Mouse (Mus musculus): Measurements from ENCODE around the gene Btn2a2.
A peak's percentile ranks its signal among the peaks of the same experiment; 100 is the strongest.

Gene Btn2a2

GRCm38 (mm10) chr13:23521703-23522102 lies 33.0 kb upstream of the Btn2a2 start:
- DNase-seq, result peak; percentile 75 to 84

GRCm38 (mm10) chr13:23519416-23519815 lies 30.8 kb upstream of the Btn2a2 start:
- peak; percentile 81 for DNase-seq

DNA sequence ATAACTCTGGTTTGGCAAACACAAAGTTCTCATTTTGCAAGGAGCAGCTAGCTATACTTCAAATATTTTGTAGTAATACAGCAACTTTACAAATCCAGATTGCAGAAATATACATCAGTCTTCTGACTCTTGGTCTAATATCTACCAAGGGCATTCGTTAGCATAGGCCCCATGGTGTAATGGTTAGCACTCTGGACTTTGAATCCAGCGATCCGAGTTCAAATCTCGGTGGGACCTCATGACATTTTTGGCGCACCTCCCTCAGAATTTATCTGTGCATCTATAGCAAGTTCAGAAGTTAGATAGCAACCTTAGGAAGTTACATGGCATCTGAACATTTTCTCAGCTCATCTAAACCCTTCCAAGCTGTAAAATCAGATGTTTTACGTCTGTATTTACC lies 30.2 kb upstream of the Btn2a2 start:
- peak; percentile 77 to 84 for DNase-seq

DNA sequence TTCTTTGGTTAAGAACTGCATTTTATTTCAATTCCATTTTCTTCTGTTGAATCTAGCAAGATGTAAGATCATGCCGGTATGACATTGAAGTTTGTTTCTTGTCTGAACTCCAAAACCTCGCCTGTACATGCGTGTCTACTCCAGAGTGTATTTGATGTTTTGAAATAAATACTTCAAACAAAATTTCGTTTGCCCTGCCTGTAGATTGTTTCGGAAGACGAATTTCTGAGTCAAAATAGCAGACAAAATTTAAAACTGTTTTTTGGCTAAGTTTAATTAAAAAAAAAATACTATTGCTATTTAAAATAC lies 29.6 kb upstream of the Btn2a2 start:
- DNase-seq, result no peak

DNA sequence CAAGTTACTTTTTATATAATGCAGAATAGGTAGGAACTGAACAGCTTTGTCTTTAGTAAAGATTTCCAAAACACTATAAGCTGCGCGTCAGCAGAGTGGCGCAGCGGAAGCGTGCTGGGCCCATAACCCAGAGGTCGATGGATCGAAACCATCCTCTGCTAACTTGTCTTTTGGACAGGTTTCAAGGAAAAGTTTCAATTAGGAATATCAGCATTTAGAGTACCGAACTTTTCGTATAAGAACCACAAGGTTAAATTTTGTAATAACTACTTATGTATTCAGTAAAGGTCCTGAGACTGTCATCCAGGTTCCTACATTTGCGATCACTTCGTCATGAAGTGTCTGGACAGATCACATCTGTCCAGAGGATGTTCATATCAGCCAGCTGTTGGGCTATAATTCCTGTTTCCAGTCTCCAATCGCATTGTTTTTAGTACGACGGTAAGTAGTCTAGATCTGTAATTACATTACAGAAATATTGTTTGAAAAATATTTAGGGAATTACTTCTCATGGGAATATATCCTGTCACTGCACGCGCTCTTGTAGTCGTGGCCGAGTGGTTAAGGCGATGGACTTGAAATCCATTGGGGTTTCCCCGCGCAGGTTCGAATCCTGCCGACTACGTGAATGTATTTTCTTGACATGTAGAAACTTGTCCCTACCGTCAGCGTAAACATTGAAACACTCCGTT lies 29.1 kb upstream of the Btn2a2 start:
- peak; percentile 89 to 91 for DNase-seq

- DNase-seq, result peak; percentile 82 to 86
These were observed 28.4 kb upstream of the Btn2a2 start for GRCm38 (mm10) chr13:23516822-23517602.

- DNase-seq, result no peak
These were observed 27.4 kb upstream of the Btn2a2 start for GRCm38 (mm10) chr13:23515826-23516620.

DNA sequence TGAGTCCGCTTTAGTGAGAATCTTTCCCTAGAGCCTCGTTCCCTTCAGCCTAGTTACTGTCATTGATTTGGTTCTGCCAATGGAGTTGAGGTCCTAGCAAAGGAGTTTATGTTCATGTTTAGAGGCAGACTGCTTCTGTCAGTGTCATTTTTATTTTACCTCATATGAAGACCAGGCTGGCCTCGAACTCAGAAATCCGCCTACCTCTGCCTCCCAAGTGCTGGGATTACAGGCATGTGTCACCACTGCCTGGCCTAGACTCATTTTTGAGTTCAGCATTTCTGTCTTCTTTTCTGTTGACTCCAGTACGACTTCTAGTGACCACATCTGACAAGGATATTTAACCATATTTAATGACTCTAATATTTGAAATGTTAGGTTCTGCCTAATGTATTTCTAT lies 26.6 kb upstream of the Btn2a2 start:
- no peak for DNase-seq

DNA sequence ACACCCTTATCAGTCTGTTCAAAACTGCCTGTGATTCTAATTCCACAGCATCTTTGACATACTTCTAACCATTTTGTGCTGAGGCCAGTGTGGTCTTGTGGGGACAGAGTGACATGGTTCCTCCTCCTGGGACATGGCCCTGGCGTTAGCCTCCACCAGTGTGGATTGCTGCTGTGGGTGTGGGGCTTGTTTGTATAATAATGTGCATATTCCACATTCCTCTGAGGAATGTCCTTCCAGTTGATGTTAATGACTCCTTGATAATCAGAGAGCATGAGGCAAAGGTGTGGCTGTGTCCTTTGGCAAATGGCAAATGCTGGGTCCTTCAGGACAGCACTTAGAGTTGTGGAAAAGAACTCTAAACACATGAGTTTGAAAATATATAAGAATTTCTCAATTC lies 24.9 kb upstream of the Btn2a2 start:
- DNase-seq, result no peak

DNA sequence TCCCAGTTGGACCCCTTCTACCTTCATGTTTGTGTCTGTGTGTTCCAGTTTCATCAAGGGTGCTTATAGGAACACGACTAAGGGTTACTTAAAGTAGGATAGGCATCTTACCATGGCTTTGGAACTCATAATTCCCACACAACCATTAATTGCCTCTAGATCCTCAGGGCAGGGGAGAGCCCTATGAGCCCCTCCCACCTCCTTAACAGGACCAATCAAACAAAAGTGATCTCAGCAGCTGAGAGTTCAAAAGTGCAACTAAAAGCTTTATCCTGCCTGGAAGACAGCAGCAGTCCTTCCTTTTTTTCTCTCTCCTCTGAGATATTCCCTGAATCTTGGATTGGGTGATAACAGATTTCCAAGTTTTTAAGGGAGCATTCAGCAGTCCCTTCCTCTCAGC lies 21.5 kb upstream of the Btn2a2 start:
- no peak for DNase-seq

- DNase-seq, result no peak
These were observed 18.3 kb upstream of the Btn2a2 start for GRCm38 (mm10) chr13:23506819-23507515.

- peak; percentile 46 to 54 for DNase-seq
These were observed 17.7 kb upstream of the Btn2a2 start for GRCm38 (mm10) chr13:23506351-23506750.

GRCm38 (mm10) chr13:23505662-23506345 lies 17.1 kb upstream of the Btn2a2 start:
- no peak for DNase-seq

GRCm38 (mm10) chr13:23503797-23504196 lies 15.1 kb upstream of the Btn2a2 start:
- peak; percentile 45 to 66 for DNase-seq

DNA sequence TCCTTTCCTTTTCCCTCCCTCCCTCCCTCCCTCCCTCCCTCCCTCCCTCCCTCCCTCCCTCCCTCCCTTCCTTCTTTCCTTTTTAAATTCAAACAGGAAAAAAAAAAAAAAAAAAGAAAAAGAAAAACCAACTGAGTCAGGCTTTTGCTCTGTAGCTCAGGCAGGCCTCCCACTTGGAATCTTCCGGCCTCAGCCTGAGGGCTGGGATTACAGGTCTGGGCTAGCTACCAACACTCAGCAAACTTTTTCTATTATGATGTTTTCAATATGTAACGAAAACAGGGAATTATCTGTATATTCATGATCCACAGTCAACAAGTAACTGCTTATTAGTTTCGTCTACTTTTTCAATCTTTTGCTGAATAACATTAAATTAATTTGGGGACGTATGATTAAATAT lies 14.3 kb upstream of the Btn2a2 start:
- DNase-seq, result no peak

DNA sequence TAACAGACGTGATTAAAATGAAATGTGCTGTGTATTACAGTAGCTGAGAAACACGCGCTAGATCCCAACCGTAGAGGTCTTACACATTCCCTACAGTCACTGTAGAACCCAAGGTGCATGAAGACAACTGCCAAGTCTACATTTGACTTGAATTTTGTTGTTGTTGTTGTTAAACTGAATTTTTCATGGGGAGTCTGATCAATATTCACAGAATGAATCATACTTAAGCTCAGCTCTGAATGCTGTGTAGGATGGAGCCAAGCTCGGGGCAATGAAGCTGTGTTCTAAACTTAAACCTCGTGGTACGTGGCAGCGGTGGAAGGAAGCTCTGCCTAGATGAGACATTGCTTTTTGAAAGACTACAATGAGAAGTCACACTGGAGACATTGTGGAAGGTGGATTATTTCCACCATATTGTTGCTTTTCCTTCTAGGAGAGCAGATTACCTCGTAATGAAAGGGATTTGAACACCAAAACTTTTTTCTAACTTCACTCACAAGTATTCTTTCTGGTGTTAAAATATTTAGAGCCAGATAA lies 13.4 kb upstream of the Btn2a2 start:
- DNase-seq, result no peak

- DNase-seq, result no peak
These were observed 12.9 kb upstream of the Btn2a2 start for GRCm38 (mm10) chr13:23501511-23501910.

DNA sequence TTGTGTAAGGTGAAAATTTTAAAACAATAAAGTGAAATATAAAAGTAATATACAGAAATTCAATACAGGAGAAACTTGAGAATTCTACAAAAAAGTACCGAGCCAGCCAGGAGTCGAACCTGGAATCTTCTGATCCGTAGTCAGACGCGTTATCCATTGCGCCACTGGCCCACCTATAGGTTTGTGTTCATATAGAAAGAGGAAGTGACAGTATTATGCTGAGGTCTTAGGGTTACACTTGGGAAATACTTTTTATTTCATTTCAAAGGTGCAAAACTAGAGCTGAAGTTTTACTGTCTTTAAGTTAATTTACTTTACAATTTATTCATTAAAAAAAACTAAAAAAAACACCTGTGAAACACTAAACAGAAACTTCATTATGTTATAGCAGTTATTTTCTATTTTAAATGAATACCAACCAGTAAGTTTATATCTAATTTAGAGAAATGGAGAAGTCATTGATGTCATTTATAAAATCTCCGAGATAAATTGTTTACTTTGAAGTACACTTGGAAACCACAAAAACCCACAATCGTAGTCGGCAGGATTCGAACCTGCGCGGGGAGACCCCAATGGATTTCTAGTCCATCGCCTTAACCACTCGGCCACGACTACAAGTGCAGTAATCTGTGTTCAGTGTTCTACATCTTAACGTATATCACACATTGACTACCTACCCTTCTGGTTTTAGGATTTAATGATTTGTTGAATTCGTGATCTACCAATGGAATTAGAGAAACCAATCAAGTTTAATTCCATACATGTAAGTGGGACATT lies 12.0 kb upstream of the Btn2a2 start:
- DNase-seq, result peak; percentile 59 to 71

GRCm38 (mm10) chr13:23499943-23500342 lies 11.3 kb upstream of the Btn2a2 start:
- DNase-seq, result no peak

GRCm38 (mm10) chr13:23498653-23499052 lies 10.0 kb upstream of the Btn2a2 start:
- DNase-seq, result no peak

DNA sequence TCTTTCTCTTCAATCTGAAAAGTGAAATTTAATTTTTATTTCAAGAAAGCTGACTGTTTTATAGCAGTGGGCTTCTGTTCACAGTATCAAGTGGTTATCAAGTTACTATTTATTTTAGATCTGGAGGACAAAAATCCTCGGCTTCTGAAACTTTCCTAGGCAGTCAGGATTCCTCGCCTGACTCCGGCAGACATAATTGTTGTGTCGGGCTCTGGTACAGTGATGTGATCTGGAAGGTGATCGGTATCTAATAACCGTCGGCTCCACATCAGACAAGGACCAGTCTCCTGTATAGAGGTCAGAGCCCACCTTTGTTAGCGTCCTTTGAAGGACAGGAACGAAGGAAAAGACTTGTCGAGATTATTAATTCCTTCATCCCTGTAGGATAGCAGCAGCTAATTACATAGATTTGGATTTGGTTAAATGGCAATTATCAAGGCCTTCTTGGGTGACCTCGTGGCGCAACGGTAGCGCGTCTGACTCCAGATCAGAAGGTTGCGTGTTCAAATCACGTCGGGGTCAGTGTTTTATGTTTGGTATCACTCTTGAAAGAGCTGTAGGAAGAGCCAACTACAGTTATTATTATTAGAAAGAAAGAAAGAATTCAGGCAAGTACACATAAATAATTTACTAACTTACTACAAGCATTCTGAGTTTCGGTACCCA lies 9.1 kb upstream of the Btn2a2 start:
- DNase-seq, result peak; percentile 30 to 37
